Mouse (Mus musculus) heart, adult 2 months (tissue): ENCODE measurements at regions not wholly inside any gene's neighbourhood (a gene's known extent, or its start where the extent isn't known, plus 50 kb on each side); places are given as distances from the start of the nearest gene placed in this dataset.
"Not testable (repeated sequence)": the region's sequence is repeated elsewhere in the genome, so short reads cannot be mapped to it uniquely, and the experiment has no call there.

Source experiments
- CTCF ChIP-seq: fragments of 200-600 bp; IDR thresholded peaks from 2 replicates; pipeline ENCODE4 v1.8.1; 2022; ENCODE audit warnings: antibody characterized with exemption, mild to moderate bottlenecking, moderate library complexity
- POLR2A ChIP-seq: fragments of 200-500 bp; IDR thresholded peaks from 2 replicates; pipeline ENCODE4 v1.6.1; 2011; ENCODE audit warnings: mild to moderate bottlenecking, low read depth, low read length, control low read depth; ENCODE audit not compliant: insufficient read depth

- TF ChIP-seq POLR2A, CTCF: not testable (repeated sequence)
These were observed 890.4 kb upstream of the Prmt6 start for GRCm38 (mm10) chr3:111141196-111141595.
